Mouse (Mus musculus) intestine, embryonic 16.5 days (tissue): Measurements from ENCODE around the gene Cryz. TPM values are rescaled to one million over a fixed set of nuclear protein-coding genes. Genes with fewer than 3 reads are reported as not detected.

Source experiments
- ATAC-seq: fragments of 200-750 bp; cut with Nextera tagmentation; 2 replicates; pipeline ENCODE4 v1.8.0; 2017; ENCODE audit warnings: moderate TSS enrichment, moderate library complexity
- H3K27ac ChIP-seq: fragments of 300-500 bp; sonication (generic); 2 replicates; pipeline ENCODE4 v1.5.1; 2014; ENCODE audit warnings: mild to moderate bottlenecking, low read length
- H3K27me3 ChIP-seq: fragments of 300-500 bp; sonication (generic); replicated peaks from 2 replicates; pipeline ENCODE4 v1.6.1; 2014; ENCODE audit warnings: low read length, control low read depth, mixed read lengths; ENCODE audit not compliant: control insufficient read depth, insufficient read depth
- H3K36me3 ChIP-seq: fragments of 300-500 bp; sonication (generic); 2 replicates; pipeline ENCODE4 v1.6.1; 2014; ENCODE audit warnings: low read length, control low read depth; ENCODE audit not compliant: control insufficient read depth, insufficient read depth
- H3K4me1 ChIP-seq: fragments of 300-500 bp; sonication (generic); 2 replicates; pipeline ENCODE4 v1.6.1; 2014; ENCODE audit warnings: low read length, control low read depth, mixed read lengths; ENCODE audit not compliant: control insufficient read depth, insufficient read depth
- H3K4me2 ChIP-seq: fragments of 300-500 bp; sonication (generic); 2 replicates; pipeline ENCODE4 v1.6.1; 2014; ENCODE audit warnings: low read depth, low read length, control low read depth
- H3K4me3 ChIP-seq: fragments of 300-500 bp; sonication (generic); 2 replicates; pipeline ENCODE4 v1.5.1; 2014; ENCODE audit warnings: mild to moderate bottlenecking, low read length
- H3K9ac ChIP-seq: fragments of 300-500 bp; sonication (generic); 2 replicates; pipeline ENCODE4 v1.6.1; 2014; ENCODE audit warnings: low read depth, low read length
- H3K9me3 ChIP-seq: fragments of 300-500 bp; sonication (generic); 2 replicates; pipeline ENCODE4 v1.6.1; 2016; ENCODE audit warnings: low read length, control low read depth; ENCODE audit not compliant: control insufficient read depth
- WGBS: fragments of 180-500 bp; shearing (Covaris S2); extraction: QIAGEN DNeasy Blood & Tissue Kit; methylation state at CpG from one replicate; pipeline ENCODE4 v1.1.7; 2014; 5-methylcytosine and 5-hydroxymethylcytosine counted together
- polyA plus RNA-seq: library from polyadenylated mRNA; unstranded; fragments of >200 nt; fragmentation: Nextera tagmentation; extraction: Ambion mirVana; gene quantifications from 2 replicates; pipeline ENCODE4 v1.2.1, GENCODE M21; 2015

Cryz gene
- polyA plus RNA-seq, 1 experiment from 2014 or later: 36.5 TPM

DNA sequence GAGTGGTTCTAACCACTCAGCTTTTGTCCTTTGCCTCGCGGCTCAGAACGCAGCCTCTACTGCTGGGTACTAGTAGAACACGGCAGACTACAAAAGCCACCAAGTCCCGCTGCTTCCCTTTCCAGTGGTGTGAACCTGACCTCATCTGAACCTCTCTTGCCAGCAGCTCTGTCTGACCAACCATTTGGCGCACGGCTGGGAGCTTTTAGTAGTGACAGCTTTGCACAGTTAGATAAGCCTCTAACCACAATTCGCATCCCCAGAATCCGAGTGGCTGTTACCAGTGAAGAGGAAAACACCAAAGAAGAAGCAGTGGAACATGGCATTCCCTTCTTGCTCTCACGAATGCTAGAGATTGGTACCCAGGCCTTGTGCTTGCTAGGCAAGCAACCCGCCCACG is 58.4 kb downstream of the Cryz start:
- H3K9ac ChIP-seq: no peak overlapping the region
- no peaks in the 10 kb centered on the region for H3K9me3 ChIP-seq
- H3K4me1 ChIP-seq: no peaks in the 10 kb centered on the region
- H3K4me3 ChIP-seq: no peak overlapping the region
- 76% methylated on average over 12 of the region's 12 CpGs for WGBS
- no peaks in the 10 kb centered on the region for H3K27me3 ChIP-seq
- ATAC-seq: no peak
- no peak overlapping the region for H3K27ac ChIP-seq
- no peak overlapping the region for H3K4me2 ChIP-seq
- H3K36me3 ChIP-seq: no peaks in the 10 kb centered on the region

- 89% methylated on average over 5 of the region's 5 CpGs for WGBS
- no peak for ATAC-seq
- H3K27me3 ChIP-seq: no peaks in the 10 kb centered on the region
- no peak overlapping the region for H3K4me2 ChIP-seq
- H3K9me3 ChIP-seq: no peaks in the 10 kb centered on the region
- no peak overlapping the region for H3K4me3 ChIP-seq
- H3K36me3 ChIP-seq: no peaks in the 10 kb centered on the region
- H3K27ac ChIP-seq: no peak overlapping the region
- H3K4me1 ChIP-seq: no peaks in the 10 kb centered on the region
- H3K9ac ChIP-seq: no peak overlapping the region
These were observed 59.2 kb downstream of the Cryz start for GRCm38 (mm10) chr3:154655711-154656110.

- Histone ChIP-seq H3K4me2 (peak within 1 kb of the TSS; percentile 60), H3K36me3 (no peaks in the 10 kb centered on the region), H3K9ac (peak within 1 kb of the TSS; percentile 33; the same call in 1 of the 2 replicates), H3K9me3 (no peaks in the 10 kb centered on the region), H3K4me3 (peak within 1 kb of the TSS; percentile 42), H3K27me3 (peaks cover 14% of the 10 kb centered on the region; the same call in 1 of the 2 replicates), H3K27ac (no peak within 1 kb of the TSS), H3K4me1 (peaks cover 4% of the 10 kb centered on the region; the same call in 1 of the 2 replicates)
- 36% methylated on average over 7 of the region's 7 CpGs for WGBS
- ATAC-seq: no peak
These were observed 67.0 kb downstream of the Cryz start, which contains the start of gene Erich3 for GRCm38 (mm10) chr3:154663545-154663944. Erich3 (plus strand) TSS chr3:154663859.

GRCm38 (mm10) chr3:154663976-154664581 is 67.6 kb downstream of the Cryz start:
- peak; percentile 81 for ATAC-seq
- H3K9ac ChIP-seq: peak overlapping the region; percentile 33; the same call in 1 of the 2 replicates

DNA sequence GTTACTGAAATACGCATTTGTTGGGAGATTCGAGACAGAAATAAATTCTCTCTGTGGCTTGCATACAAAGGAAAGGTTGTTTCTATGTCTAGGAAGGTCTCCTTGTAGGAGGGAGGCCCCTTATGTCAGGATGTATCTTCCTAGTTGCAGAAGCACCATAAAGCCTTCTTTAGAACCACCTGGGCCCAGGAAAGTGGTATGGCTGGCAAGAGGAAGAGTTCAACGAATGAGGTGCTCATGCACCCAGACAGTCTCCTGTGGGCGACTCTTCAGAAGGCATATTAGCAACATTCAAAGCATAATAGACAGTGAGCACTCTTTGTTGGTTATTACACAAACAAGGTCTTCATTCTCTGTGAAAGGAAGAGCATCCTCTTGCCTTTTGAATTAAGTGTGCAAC is 68.1 kb downstream of the Cryz start:
- Histone ChIP-seq H3K27me3 (peaks cover 14% of the 10 kb centered on the region; the same call in 1 of the 2 replicates), H3K27ac (no peak overlapping the region), H3K4me3 (no peak overlapping the region), H3K9me3 (no peaks in the 10 kb centered on the region), H3K4me1 (peaks cover 4% of the 10 kb centered on the region; the same call in 1 of the 2 replicates), H3K4me2 (no peak overlapping the region), H3K36me3 (no peaks in the 10 kb centered on the region), H3K9ac (no peak overlapping the region)
- WGBS: 34% methylated on average over 4 of the region's 4 CpGs
- no peak for ATAC-seq

More at GRCm38 (mm10) chr3:154663976-154664581, 67.6 kb downstream of the Cryz start:
- H3K36me3 ChIP-seq: no peaks in the 10 kb centered on the region
- 6% methylated on average over 25 of the region's 27 CpGs for WGBS
- peak overlapping the region; percentile 42 for H3K4me3 ChIP-seq
- H3K27ac ChIP-seq: no peak overlapping the region
- peak overlapping the region; percentile 60 for H3K4me2 ChIP-seq
- no peaks in the 10 kb centered on the region for H3K9me3 ChIP-seq
- H3K27me3 ChIP-seq: peaks cover 14% of the 10 kb centered on the region; the same call in 1 of the 2 replicates
- H3K4me1 ChIP-seq: peaks cover 4% of the 10 kb centered on the region; the same call in 1 of the 2 replicates

DNA sequence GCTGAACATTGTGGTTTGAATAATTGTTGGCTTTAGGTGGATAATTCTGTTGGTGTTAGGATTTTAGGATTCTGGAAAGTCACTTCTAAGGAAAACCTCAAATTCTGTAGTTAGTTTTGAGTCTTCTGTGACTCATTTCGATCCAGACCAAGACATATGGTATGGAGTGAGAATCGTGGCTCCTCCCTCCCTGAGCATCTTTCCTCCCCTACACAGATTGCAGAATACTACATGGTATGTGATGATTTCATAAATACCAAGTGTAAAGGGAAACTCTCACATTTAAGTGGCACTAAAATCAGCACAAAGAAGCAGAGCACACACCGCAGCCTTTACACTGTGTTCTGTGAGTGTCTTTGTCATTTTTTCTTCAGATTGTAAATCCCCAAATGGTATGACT is 72.0 kb downstream of the Cryz start:
- no peak for ATAC-seq
- H3K9ac ChIP-seq: no peak overlapping the region
- H3K9me3 ChIP-seq: no peaks in the 10 kb centered on the region
- H3K4me3 ChIP-seq: no peak overlapping the region
- H3K4me1 ChIP-seq: peaks cover 4% of the 10 kb centered on the region; the same call in 1 of the 2 replicates
- no peak overlapping the region for H3K27ac ChIP-seq
- WGBS: 76% methylated on average over 3 of the region's 3 CpGs
- H3K36me3 ChIP-seq: no peaks in the 10 kb centered on the region
- no peak overlapping the region for H3K4me2 ChIP-seq
- H3K27me3 ChIP-seq: peaks cover 11% of the 10 kb centered on the region; the same call in 1 of the 2 replicates

- no peaks in the 10 kb centered on the region for H3K4me1 ChIP-seq
- no peak overlapping the region for H3K27ac ChIP-seq
- peak; percentile 69 for ATAC-seq
- no peaks in the 10 kb centered on the region for H3K36me3 ChIP-seq
- no peak overlapping the region for H3K9ac ChIP-seq
- peak overlapping the region; percentile 36; the same call in 1 of the 2 replicates for H3K4me2 ChIP-seq
- no peak overlapping the region for H3K4me3 ChIP-seq
- H3K27me3 ChIP-seq: no peaks in the 10 kb centered on the region
- no peaks in the 10 kb centered on the region for H3K9me3 ChIP-seq
- WGBS: 71% methylated on average over 6 of the region's 6 CpGs
These were observed 74.1 kb downstream of the Cryz start for GRCm38 (mm10) chr3:154670584-154670983.

- Histone ChIP-seq H3K36me3 (no peaks in the 10 kb centered on the region), H3K27ac (no peak overlapping the region), H3K4me3 (no peak overlapping the region), H3K27me3 (no peaks in the 10 kb centered on the region), H3K4me1 (no peaks in the 10 kb centered on the region), H3K9me3 (no peaks in the 10 kb centered on the region), H3K4me2 (peak overlapping the region; percentile 36; the same call in 1 of the 2 replicates), H3K9ac (no peak overlapping the region)
- ATAC-seq: peak; percentile 89
- 62% methylated on average over 5 of the region's 5 CpGs for WGBS
These were observed 74.5 kb downstream of the Cryz start for GRCm38 (mm10) chr3:154671013-154671412.
